Mouse (Mus musculus) kidney, postnatal 0 days (tissue): ENCODE results near the gene Srsf5. TPM values are rescaled to one million over a fixed set of nuclear protein-coding genes. Genes with fewer than 3 reads are reported as not detected.

Experiments
- ATAC-seq: fragments of 200-750 bp; cut with Nextera tagmentation; replicated peaks from 2 replicates; pipeline ENCODE4 v1.8.0; 2017; ENCODE audit warnings: low read depth, moderate number of reproducible peaks, moderate TSS enrichment, moderate library complexity; ENCODE audit not compliant: low FRiP score
- DNase-seq: peaks from one replicate; pipeline ENCODE4 v3.0.0-alpha.2; 2016; ENCODE audit warnings: low spot score
- H3K27ac ChIP-seq: fragments of 300-500 bp; sonication (generic); 2 replicates; pipeline ENCODE4 v1.5.1; 2014; ENCODE audit warnings: mild to moderate bottlenecking
- H3K27me3 ChIP-seq: fragments of 300-500 bp; sonication (generic); 2 replicates; pipeline ENCODE4 v1.6.1; 2014; ENCODE audit warnings: low read length, mixed read lengths; ENCODE audit not compliant: insufficient read depth
- H3K36me3 ChIP-seq: fragments of 300-500 bp; sonication (generic); 2 replicates; pipeline ENCODE4 v1.6.1; 2014; ENCODE audit warnings: low read length, mixed read lengths; ENCODE audit not compliant: insufficient read depth
- H3K4me1 ChIP-seq: fragments of 300-500 bp; sonication (generic); replicated peaks from 2 replicates; pipeline ENCODE4 v1.6.1; 2014; ENCODE audit warnings: antibody characterized with exemption, low read length, mixed read lengths; ENCODE audit not compliant: insufficient read depth
- H3K4me2 ChIP-seq: fragments of 300-500 bp; sonication (generic); 2 replicates; pipeline ENCODE4 v1.6.1; 2014; ENCODE audit warnings: mild to moderate bottlenecking, low read length, moderate library complexity, mixed read lengths
- H3K4me3 ChIP-seq: fragments of 300-500 bp; sonication (generic); replicated peaks from 2 replicates; pipeline ENCODE4 v1.5.1; 2014; ENCODE audit warnings: low read depth, low read length
- H3K9ac ChIP-seq: fragments of 300-500 bp; sonication (generic); 2 replicates; pipeline ENCODE4 v1.6.1; 2014; ENCODE audit warnings: low read depth, low read length
- H3K9me3 ChIP-seq: fragments of 300-500 bp; sonication (generic); replicated peaks from 2 replicates; pipeline ENCODE4 v1.6.1; 2016; ENCODE audit warnings: low read length, inconsistent platforms, mixed read lengths
- CTCF ChIP-seq: IDR thresholded peaks from 2 replicates; pipeline ENCODE4 v1.5.1; 2016; ENCODE audit warnings: antibody characterized with exemption, low read depth, mild to moderate bottlenecking, moderate library complexity
- WGBS: fragments of 180-500 bp; shearing (Covaris S2); extraction: QIAGEN DNeasy Blood & Tissue Kit; methylation state at CpG from one replicate; pipeline ENCODE4 v1.1.7; 2014; 5-methylcytosine and 5-hydroxymethylcytosine counted together
- polyA plus RNA-seq: library from polyadenylated mRNA; unstranded; fragments of >200 nt; fragmentation: Nextera tagmentation; extraction: Ambion mirVana; gene quantifications from 2 replicates; pipeline ENCODE4 v1.2.1, GENCODE M21; 2015

Srsf5 gene
- polyA plus RNA-seq, 1 experiment from 2014 or later = 659 TPM

GRCm38 (mm10) chr12:80988286-80988685, 43.0 kb downstream of the Srsf5 start:
- DNase-seq (no peak), ATAC-seq (no peak)
- no peak overlapping the region for H3K4me2 ChIP-seq
- no peak overlapping the region for H3K27ac ChIP-seq
- no peaks in the 10 kb centered on the region for H3K4me1 ChIP-seq
- no peak overlapping the region for H3K9ac ChIP-seq
- no peaks in the 10 kb centered on the region for H3K27me3 ChIP-seq
- no peak overlapping the region for H3K4me3 ChIP-seq
- no peaks in the 10 kb centered on the region for H3K36me3 ChIP-seq
- no peak for TF ChIP-seq CTCF
- WGBS = 91% methylated on average over 3 of the region's 3 CpGs
- H3K9me3 ChIP-seq = no peaks in the 10 kb centered on the region

GRCm38 (mm10) chr12:80990901-80991445, 45.7 kb downstream of the Srsf5 start:
- Histone ChIP-seq H3K4me3 (no peak overlapping the region), H3K27ac (no peak overlapping the region), H3K27me3 (no peaks in the 10 kb centered on the region), H3K4me2 (no peak overlapping the region), H3K9ac (no peak overlapping the region), H3K9me3 (no peaks in the 10 kb centered on the region), H3K36me3 (no peaks in the 10 kb centered on the region), H3K4me1 (no peaks in the 10 kb centered on the region)
- ATAC-seq = no peak
- DNase-seq = no peak
- 80% methylated on average over 13 of the region's 13 CpGs for WGBS
- TF ChIP-seq CTCF = no peak

- Histone ChIP-seq H3K27ac (no peak overlapping the region), H3K4me3 (no peak overlapping the region), H3K4me1 (no peaks in the 10 kb centered on the region), H3K9ac (no peak overlapping the region), H3K9me3 (no peaks in the 10 kb centered on the region), H3K36me3 (no peaks in the 10 kb centered on the region), H3K4me2 (no peak overlapping the region), H3K27me3 (no peaks in the 10 kb centered on the region)
- ATAC-seq = no peak
- no peak for TF ChIP-seq CTCF
- 71% methylated on average over 10 of the region's 10 CpGs for WGBS
- DNase-seq = no peak
These were observed 46.5 kb downstream of the Srsf5 start for GRCm38 (mm10) chr12:80991806-80992205.

GRCm38 (mm10) chr12:80992540-80993122, 47.3 kb downstream of the Srsf5 start:
- Histone ChIP-seq H3K4me1 (no peaks in the 10 kb centered on the region), H3K4me3 (no peak overlapping the region), H3K27me3 (no peaks in the 10 kb centered on the region), H3K9ac (no peak overlapping the region), H3K4me2 (no peak overlapping the region), H3K36me3 (no peaks in the 10 kb centered on the region), H3K27ac (no peak overlapping the region), H3K9me3 (no peaks in the 10 kb centered on the region)
- TF ChIP-seq CTCF = peak; percentile 20; the same call in 1 of the 2 replicates
- no peak for DNase-seq
- 82% methylated on average over 8 of the region's 8 CpGs for WGBS
- no peak for ATAC-seq

- H3K27me3 ChIP-seq = peaks cover 4% of the 10 kb centered on the region
- H3K4me3 ChIP-seq = no peak overlapping the region
- no peak for DNase-seq
- H3K9ac ChIP-seq = no peak overlapping the region
- H3K36me3 ChIP-seq = no peaks in the 10 kb centered on the region
- no peak for TF ChIP-seq CTCF
- H3K4me1 ChIP-seq = no peaks in the 10 kb centered on the region
- WGBS = 78% methylated on average over 1 of the region's 1 CpGs
- no peak overlapping the region for H3K27ac ChIP-seq
- no peak for ATAC-seq
- H3K9me3 ChIP-seq = no peaks in the 10 kb centered on the region
- H3K4me2 ChIP-seq = no peak overlapping the region
These were observed 48.5 kb downstream of the Srsf5 start for GRCm38 (mm10) chr12:80993773-80994172.

- no peak overlapping the region for H3K4me3 ChIP-seq
- no peak for ATAC-seq
- no peaks in the 10 kb centered on the region for H3K4me1 ChIP-seq
- no peak for DNase-seq
- TF ChIP-seq CTCF = no peak
- no peak overlapping the region for H3K27ac ChIP-seq
- H3K4me2 ChIP-seq = no peak overlapping the region
- no peaks in the 10 kb centered on the region for H3K9me3 ChIP-seq
- 87% methylated on average over 4 of the region's 4 CpGs for WGBS
- H3K36me3 ChIP-seq = no peaks in the 10 kb centered on the region
- H3K9ac ChIP-seq = no peak overlapping the region
- peaks cover 6% of the 10 kb centered on the region for H3K27me3 ChIP-seq
These were observed 50.0 kb downstream of the Srsf5 start for GRCm38 (mm10) chr12:80995326-80995725.

- Histone ChIP-seq H3K9ac (no peak overlapping the region), H3K4me2 (no peak overlapping the region), H3K27ac (no peak overlapping the region), H3K27me3 (peaks cover 6% of the 10 kb centered on the region), H3K9me3 (no peaks in the 10 kb centered on the region), H3K4me1 (no peaks in the 10 kb centered on the region), H3K36me3 (no peaks in the 10 kb centered on the region), H3K4me3 (no peak overlapping the region)
- DNase-seq (no peak), ATAC-seq (no peak)
- TF ChIP-seq CTCF = no peak
- WGBS = 41% methylated on average over 4 of the region's 4 CpGs
These were observed 52.3 kb downstream of the Srsf5 start for GRCm38 (mm10) chr12:80997652-80998051.
